Mouse (Mus musculus): Measurements from ENCODE around the gene Nek7.

The Nek7 gene

GRCm38 (mm10) chr1:138510566-138510965 lies 109.4 kb downstream of the Nek7 start:
- no peak for DNase-seq (ENCODE audit: low spot score in 2 of 2)

GRCm38 (mm10) chr1:138507446-138508043 lies 112.4 kb downstream of the Nek7 start:
- peak; percentile 37 to 44 for DNase-seq (ENCODE audit: low spot score in 2 of 2)

GRCm38 (mm10) chr1:138507014-138507413 lies 112.9 kb downstream of the Nek7 start:
- DNase-seq (ENCODE audit: low spot score in 2 of 2), result peak in 1 of 2 experiments; percentile 23

GRCm38 (mm10) chr1:138504228-138504627 lies 115.7 kb downstream of the Nek7 start:
- DNase-seq (ENCODE audit: low spot score in 2 of 2), result no peak

GRCm38 (mm10) chr1:138500691-138501090 lies 119.2 kb downstream of the Nek7 start:
- DNase-seq (ENCODE audit: low spot score in 2 of 2), result no peak

GRCm38 (mm10) chr1:138500155-138500554 lies 119.8 kb downstream of the Nek7 start:
- no peak for DNase-seq (ENCODE audit: low spot score in 2 of 2)

- peak; percentile 41 to 52 for DNase-seq (ENCODE audit: low spot score in 2 of 2)
Measured at GRCm38 (mm10) chr1:138499461-138499860, 120.5 kb downstream of the Nek7 start.

- no peak for DNase-seq (ENCODE audit: low spot score in 2 of 2)
Measured at GRCm38 (mm10) chr1:138491382-138492097, 128.4 kb downstream of the Nek7 start.

- no peak for DNase-seq (ENCODE audit: low spot score in 2 of 2)
Measured at GRCm38 (mm10) chr1:138487569-138487968, 132.4 kb downstream of the Nek7 start.

- no peak for DNase-seq (ENCODE audit: low spot score in 2 of 2)
Measured at GRCm38 (mm10) chr1:138480694-138481093, 139.2 kb downstream of the Nek7 start.

- DNase-seq (ENCODE audit: low spot score in 2 of 2), result no peak
Measured at GRCm38 (mm10) chr1:138465352-138465751, 154.6 kb downstream of the Nek7 start.

GRCm38 (mm10) chr1:138461425-138461824 lies 158.5 kb downstream of the Nek7 start:
- DNase-seq (ENCODE audit: low spot score in 2 of 2), result no peak

- no peak for DNase-seq (ENCODE audit: low spot score in 2 of 2)
Measured at GRCm38 (mm10) chr1:138449476-138449851, 170.5 kb downstream of the Nek7 start.

- no peak for DNase-seq (ENCODE audit: low spot score in 2 of 2)
Measured at GRCm38 (mm10) chr1:138448635-138449475, 171.1 kb downstream of the Nek7 start.

GRCm38 (mm10) chr1:138446846-138447245 lies 173.1 kb downstream of the Nek7 start:
- no peak for DNase-seq (ENCODE audit: low spot score in 2 of 2)

All from frontal cortex, postnatal 36 days (tissue).